Mouse (Mus musculus): ENCODE measurements at regions not wholly inside any gene's neighbourhood (a gene's known extent, or its start where the extent isn't known, plus 50 kb on each side); places are given as distances from the start of the nearest gene placed in this dataset.

DNA sequence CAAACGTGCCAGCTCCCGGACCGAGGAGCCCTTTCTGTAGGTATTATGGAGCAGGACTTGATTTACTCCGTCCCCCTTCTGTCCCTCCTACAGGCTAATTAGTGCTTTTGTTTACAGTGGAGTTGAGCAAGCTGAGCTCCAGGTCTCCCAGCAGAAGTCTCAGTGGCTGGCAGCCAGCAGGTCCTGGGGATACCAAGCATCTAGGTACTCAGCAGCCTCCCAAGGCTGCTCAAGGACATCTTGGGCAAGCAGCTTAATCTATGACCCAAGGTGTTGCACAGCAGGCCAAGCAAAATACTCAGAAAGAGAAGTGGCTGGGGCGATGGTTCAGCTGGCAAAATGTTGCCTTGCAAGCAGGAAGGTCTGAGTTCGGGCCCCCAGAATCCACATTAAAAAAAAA, 254.4 kb downstream of the Dysf start:
- DNase-seq (ENCODE audit: low read depth, low spot score): no peak

- no peak for DNase-seq (ENCODE audit: low read depth, low spot score)
These were observed 253.1 kb downstream of the Dysf start for GRCm38 (mm10) chr6:84261483-84261882.
